Mouse (Mus musculus): ENCODE results near the gene Mutyh. TPM values are rescaled to one million over a fixed set of nuclear protein-coding genes. Genes with fewer than 3 reads are reported as not detected.

Mutyh gene
- polyA plus RNA-seq, 1 experiment: 32.0 TPM

DNA sequence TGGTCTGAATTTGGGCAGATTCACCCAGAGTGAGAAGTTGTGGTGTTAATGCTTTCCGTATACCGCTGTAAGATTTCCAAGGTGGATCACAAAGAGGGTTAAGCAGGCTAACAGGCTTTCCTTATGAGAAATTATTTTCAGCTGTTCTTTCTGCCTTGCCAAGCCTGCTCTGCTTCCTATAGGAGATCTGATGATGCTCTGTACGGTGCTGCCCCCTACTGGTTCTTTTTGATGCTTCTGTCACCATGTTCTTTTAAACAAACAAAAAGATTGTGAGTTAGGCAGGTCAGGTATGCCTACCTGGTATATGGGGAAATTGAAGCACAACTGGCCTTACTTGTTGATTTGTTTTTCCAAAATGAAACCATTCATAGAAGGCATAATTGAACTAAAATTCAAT lies 18.6 kb upstream of the Mutyh start:
- no peak overlapping the region for H3K4me3 ChIP-seq (ENCODE audit: control insufficient read depth, insufficient read depth, low read length)
- peak; percentile 78 for DNase-seq
- WGBS: 29% methylated on average over 3 of the region's 3 CpGs
- TF ChIP-seq POLR2A (IDR thresholded peaks at IDR 0.05; ENCODE audit: control insufficient read depth, extremely low read depth, insufficient read depth, low read length, poor library complexity) (no peak), CTCF (IDR thresholded peaks at IDR 0.05; ENCODE audit: borderline replicate concordance, control insufficient read depth, extremely low read depth, insufficient read depth, low read length, poor library complexity) (no peak)
- H3K36me3 ChIP-seq (ENCODE audit: control insufficient read depth, insufficient read depth, low read length): no peaks in the 10 kb centered on the region
- no peaks in the 10 kb centered on the region for H3K4me1 ChIP-seq (replicated peaks; ENCODE audit: control insufficient read depth, insufficient read depth, low read length)
- H3K27ac ChIP-seq (ENCODE audit: control insufficient read depth, insufficient read depth, low read length): no peak overlapping the region
- H3K27me3 ChIP-seq (ENCODE audit: control insufficient read depth, insufficient read depth, low read length): no peaks in the 10 kb centered on the region

GRCm38 (mm10) chr4:116792453-116792852 lies 15.1 kb upstream of the Mutyh start:
- no peaks in the 10 kb centered on the region for H3K27me3 ChIP-seq (ENCODE audit: control insufficient read depth, insufficient read depth, low read length)
- H3K36me3 ChIP-seq (ENCODE audit: control insufficient read depth, insufficient read depth, low read length): no peaks in the 10 kb centered on the region
- no peaks in the 10 kb centered on the region for H3K4me1 ChIP-seq (replicated peaks; ENCODE audit: control insufficient read depth, insufficient read depth, low read length)
- 94% methylated on average over 8 of the region's 8 CpGs for WGBS
- no peak overlapping the region for H3K27ac ChIP-seq (ENCODE audit: control insufficient read depth, insufficient read depth, low read length)
- no peak for TF ChIP-seq POLR2A (IDR thresholded peaks at IDR 0.05; ENCODE audit: control insufficient read depth, extremely low read depth, insufficient read depth, low read length, poor library complexity)
- DNase-seq: no peak
- no peak overlapping the region for H3K4me3 ChIP-seq (ENCODE audit: control insufficient read depth, insufficient read depth, low read length)

GRCm38 (mm10) chr4:116794273-116794672 lies 13.2 kb upstream of the Mutyh start:
- no peak overlapping the region for H3K27ac ChIP-seq (ENCODE audit: control insufficient read depth, insufficient read depth, low read length)
- no peaks in the 10 kb centered on the region for H3K4me1 ChIP-seq (replicated peaks; ENCODE audit: control insufficient read depth, insufficient read depth, low read length)
- no peaks in the 10 kb centered on the region for H3K36me3 ChIP-seq (ENCODE audit: control insufficient read depth, insufficient read depth, low read length)
- H3K27me3 ChIP-seq (ENCODE audit: control insufficient read depth, insufficient read depth, low read length): no peaks in the 10 kb centered on the region
- no peak for DNase-seq
- H3K4me3 ChIP-seq (ENCODE audit: control insufficient read depth, insufficient read depth, low read length): no peak overlapping the region
- TF ChIP-seq CTCF (IDR thresholded peaks at IDR 0.05; ENCODE audit: borderline replicate concordance, control insufficient read depth, extremely low read depth, insufficient read depth, low read length, poor library complexity): no peak
- no peak for TF ChIP-seq POLR2A (IDR thresholded peaks at IDR 0.05; ENCODE audit: control insufficient read depth, extremely low read depth, insufficient read depth, low read length, poor library complexity)
- 85% methylated on average over 2 of the region's 2 CpGs for WGBS

DNA sequence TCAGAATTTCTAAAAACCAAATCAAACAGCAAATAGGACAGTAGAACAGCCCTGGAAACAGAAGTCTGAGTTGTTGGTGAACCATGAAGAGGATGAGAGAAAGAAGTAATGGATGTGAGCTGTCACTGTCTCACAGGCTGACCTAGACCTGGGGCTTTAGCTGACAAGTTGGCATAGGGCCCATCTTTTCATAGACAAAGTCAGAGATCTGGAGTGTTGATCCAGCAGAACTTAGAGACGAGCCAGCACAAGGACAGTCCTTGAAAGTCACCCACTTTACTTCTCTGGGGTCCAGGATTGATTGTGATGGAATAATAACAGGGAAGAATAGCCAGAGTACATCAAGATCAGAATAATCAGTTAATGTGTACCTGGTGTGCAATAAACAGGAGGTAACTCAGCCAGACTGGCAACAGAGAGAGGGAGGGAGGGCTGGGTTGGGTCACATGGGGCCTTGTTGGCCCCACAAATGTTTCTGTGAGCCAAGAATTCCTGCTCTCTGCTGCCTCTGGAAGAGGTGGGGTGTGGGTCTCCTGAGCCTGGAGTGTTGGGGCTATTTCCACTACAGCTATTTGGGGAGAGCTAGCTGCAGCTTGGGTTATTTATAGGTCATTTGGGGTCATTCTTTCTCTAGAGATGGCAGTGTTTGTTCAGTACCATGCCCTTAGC lies 10.9 kb upstream of the Mutyh start:
- no peaks in the 10 kb centered on the region for H3K4me1 ChIP-seq (replicated peaks; ENCODE audit: control insufficient read depth, insufficient read depth, low read length)
- H3K4me3 ChIP-seq (ENCODE audit: control insufficient read depth, insufficient read depth, low read length): no peak overlapping the region
- no peak for DNase-seq
- no peaks in the 10 kb centered on the region for H3K27me3 ChIP-seq (ENCODE audit: control insufficient read depth, insufficient read depth, low read length)
- no peaks in the 10 kb centered on the region for H3K36me3 ChIP-seq (ENCODE audit: control insufficient read depth, insufficient read depth, low read length)
- WGBS: 97% methylated on average over 1 of the region's 1 CpGs
- H3K27ac ChIP-seq (ENCODE audit: control insufficient read depth, insufficient read depth, low read length): no peak overlapping the region
- TF ChIP-seq POLR2A (IDR thresholded peaks at IDR 0.05; ENCODE audit: control insufficient read depth, extremely low read depth, insufficient read depth, low read length, poor library complexity): no peak
- no peak for TF ChIP-seq CTCF (IDR thresholded peaks at IDR 0.05; ENCODE audit: borderline replicate concordance, control insufficient read depth, extremely low read depth, insufficient read depth, low read length, poor library complexity)

- no peak overlapping the region for H3K4me3 ChIP-seq (ENCODE audit: control insufficient read depth, insufficient read depth, low read length)
- H3K4me1 ChIP-seq (replicated peaks; ENCODE audit: control insufficient read depth, insufficient read depth, low read length): no peaks in the 10 kb centered on the region
- H3K27ac ChIP-seq (ENCODE audit: control insufficient read depth, insufficient read depth, low read length): no peak overlapping the region
- DNase-seq: peak; percentile 31
- no peaks in the 10 kb centered on the region for H3K27me3 ChIP-seq (ENCODE audit: control insufficient read depth, insufficient read depth, low read length)
- TF ChIP-seq POLR2A (IDR thresholded peaks at IDR 0.05; ENCODE audit: control insufficient read depth, extremely low read depth, insufficient read depth, low read length, poor library complexity): no peak
- no peak for TF ChIP-seq CTCF (IDR thresholded peaks at IDR 0.05; ENCODE audit: borderline replicate concordance, control insufficient read depth, extremely low read depth, insufficient read depth, low read length, poor library complexity)
- WGBS: 37% methylated on average over 5 of the region's 5 CpGs
- H3K36me3 ChIP-seq (ENCODE audit: control insufficient read depth, insufficient read depth, low read length): peaks cover 16% of the 10 kb centered on the region
These were observed 7.6 kb upstream of the Mutyh start for GRCm38 (mm10) chr4:116799901-116800300.

DNA sequence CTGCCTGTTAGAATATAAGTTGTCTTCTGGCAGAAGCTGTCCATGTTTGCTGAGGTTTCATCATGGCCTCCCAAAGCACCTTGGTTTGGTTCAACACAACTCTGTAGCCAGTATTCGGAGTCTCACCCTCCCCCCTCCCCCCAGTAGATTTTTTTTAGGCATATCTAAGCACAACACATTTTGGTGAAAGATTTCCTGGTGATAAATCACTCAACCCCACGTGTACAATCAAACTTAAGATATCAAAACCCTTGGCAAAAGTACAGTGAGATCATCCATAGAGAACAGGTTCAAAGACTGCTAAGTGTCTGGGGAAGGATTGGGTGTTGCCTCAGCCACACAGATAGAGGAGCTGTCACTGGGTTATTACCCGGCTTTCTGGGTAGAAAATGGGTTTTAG lies 3.5 kb downstream of the Mutyh start:
- H3K36me3 ChIP-seq (ENCODE audit: control insufficient read depth, insufficient read depth, low read length): peaks cover 5% of the 10 kb centered on the region; the same call in 1 of the 2 replicates
- H3K27me3 ChIP-seq (ENCODE audit: control insufficient read depth, insufficient read depth, low read length): no peaks in the 10 kb centered on the region
- H3K4me1 ChIP-seq (replicated peaks; ENCODE audit: control insufficient read depth, insufficient read depth, low read length): peaks cover 7% of the 10 kb centered on the region
- TF ChIP-seq CTCF (IDR thresholded peaks at IDR 0.05; ENCODE audit: borderline replicate concordance, control insufficient read depth, extremely low read depth, insufficient read depth, low read length, poor library complexity): no peak
- TF ChIP-seq POLR2A (IDR thresholded peaks at IDR 0.05; ENCODE audit: control insufficient read depth, extremely low read depth, insufficient read depth, low read length, poor library complexity): no peak
- WGBS: 71% methylated on average over 3 of the region's 3 CpGs
- no peak overlapping the region for H3K27ac ChIP-seq (ENCODE audit: control insufficient read depth, insufficient read depth, low read length)
- H3K4me3 ChIP-seq (ENCODE audit: control insufficient read depth, insufficient read depth, low read length): no peak overlapping the region
- no peak for DNase-seq

DNA sequence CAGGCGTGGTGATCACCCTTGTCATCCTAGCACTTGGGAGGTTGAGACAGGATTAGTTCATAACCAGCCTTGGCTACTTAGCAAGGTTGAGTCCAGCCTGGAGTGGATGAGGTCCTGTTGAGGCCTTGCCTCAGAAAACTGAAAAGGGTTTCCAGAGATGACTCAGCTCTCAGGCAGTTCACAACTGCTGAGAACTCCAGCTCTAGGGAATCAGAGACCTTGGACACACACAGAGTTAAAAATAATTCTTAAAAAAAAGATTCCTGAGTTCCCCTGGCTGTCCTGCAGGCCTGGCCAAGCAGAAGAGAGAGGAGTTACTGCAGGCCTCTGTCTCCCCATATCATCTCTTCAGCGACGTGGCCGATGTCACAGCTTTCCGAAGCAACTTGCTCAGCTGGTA lies 7.8 kb downstream of the Mutyh start:
- TF ChIP-seq CTCF (IDR thresholded peaks at IDR 0.05; ENCODE audit: borderline replicate concordance, control insufficient read depth, extremely low read depth, insufficient read depth, low read length, poor library complexity): no peak
- no peak for TF ChIP-seq POLR2A (IDR thresholded peaks at IDR 0.05; ENCODE audit: control insufficient read depth, extremely low read depth, insufficient read depth, low read length, poor library complexity)

More for the DNA sequence above, 7.8 kb downstream of the Mutyh start:
- peaks cover 7% of the 10 kb centered on the region; the same call in 1 of the 2 replicates for H3K36me3 ChIP-seq (ENCODE audit: control insufficient read depth, insufficient read depth, low read length)
- no peak overlapping the region for H3K27ac ChIP-seq (ENCODE audit: control insufficient read depth, insufficient read depth, low read length)
- WGBS: 97% methylated on average over 5 of the region's 5 CpGs
- no peaks in the 10 kb centered on the region for H3K27me3 ChIP-seq (ENCODE audit: control insufficient read depth, insufficient read depth, low read length)
- no peak overlapping the region for H3K4me3 ChIP-seq (ENCODE audit: control insufficient read depth, insufficient read depth, low read length)
- no peaks in the 10 kb centered on the region for H3K4me1 ChIP-seq (replicated peaks; ENCODE audit: control insufficient read depth, insufficient read depth, low read length)
- DNase-seq: no peak

Data from thymus, adult 2 months (tissue).